Mouse (Mus musculus) G1E-ER4 (cell line): ENCODE measurements around the gene Dlgap4. TPM values are rescaled to one million over a fixed set of nuclear protein-coding genes. Genes with fewer than 3 reads are reported as not detected.

ENCODE experiments used
- GATA1 ChIP-seq: IDR thresholded peaks from one replicate; pipeline ENCODE4 v1.8.0; 2012; ENCODE audit warnings: low read length, inconsistent platforms
- polyA plus RNA-seq: library from polyadenylated mRNA; stranded (reverse); fragments of >175 nt; gene quantifications from 2 replicates; pipeline ENCODE4 v1.2.3, GENCODE M21; 2012

The Dlgap4 gene
- polyA plus RNA-seq, 1 experiment = 63.0 TPM

- no peak for TF ChIP-seq GATA1
Measured at GRCm38 (mm10) chr2:156641141-156641540, 27.6 kb downstream of the Dlgap4 start.

- TF ChIP-seq GATA1 = no peak
Measured at GRCm38 (mm10) chr2:156642931-156643330, 29.4 kb downstream of the Dlgap4 start.

DNA sequence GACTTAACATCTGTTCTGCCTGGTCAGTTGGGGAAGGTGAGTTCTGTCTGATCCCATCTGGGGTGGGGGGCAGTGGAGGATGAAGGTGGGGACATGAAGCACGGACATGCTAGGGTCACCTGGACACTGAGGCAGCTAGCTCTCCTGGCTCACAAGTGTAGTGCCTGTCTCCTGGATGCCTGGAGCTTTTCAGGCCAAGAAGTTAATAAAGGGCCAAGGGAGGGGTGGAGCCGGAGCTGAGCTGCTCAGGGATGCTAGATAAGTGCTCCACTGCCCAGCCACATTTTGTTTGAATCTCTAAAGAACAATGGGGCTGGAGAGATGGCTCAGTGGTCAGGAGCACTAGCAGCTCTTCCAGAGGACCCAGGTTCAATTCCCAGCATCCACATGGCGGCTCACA is 29.9 kb downstream of the Dlgap4 start:
- TF ChIP-seq GATA1 = no peak

- TF ChIP-seq GATA1 = no peak
Measured at GRCm38 (mm10) chr2:156645145-156645544, 31.6 kb downstream of the Dlgap4 start.

DNA sequence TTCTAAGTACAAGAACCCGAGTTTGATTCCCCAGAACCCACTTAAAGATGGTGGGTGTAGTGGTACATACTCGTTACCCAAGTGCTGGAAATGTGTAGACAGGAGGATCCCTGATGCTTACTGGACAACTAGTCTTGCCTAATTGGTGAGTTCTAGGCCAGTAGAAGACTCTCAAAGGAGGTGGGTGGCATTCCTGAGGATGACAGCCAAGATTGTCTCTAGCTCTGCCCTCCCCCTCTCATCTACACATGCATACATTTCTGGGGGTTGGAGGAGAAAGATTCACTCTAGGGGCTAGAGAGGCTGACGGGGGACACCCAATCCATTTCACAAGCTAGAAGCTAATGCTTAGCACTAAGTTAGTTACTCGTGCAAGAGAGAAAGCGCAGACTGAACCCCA is 33.4 kb downstream of the Dlgap4 start:
- TF ChIP-seq GATA1 = no peak

DNA sequence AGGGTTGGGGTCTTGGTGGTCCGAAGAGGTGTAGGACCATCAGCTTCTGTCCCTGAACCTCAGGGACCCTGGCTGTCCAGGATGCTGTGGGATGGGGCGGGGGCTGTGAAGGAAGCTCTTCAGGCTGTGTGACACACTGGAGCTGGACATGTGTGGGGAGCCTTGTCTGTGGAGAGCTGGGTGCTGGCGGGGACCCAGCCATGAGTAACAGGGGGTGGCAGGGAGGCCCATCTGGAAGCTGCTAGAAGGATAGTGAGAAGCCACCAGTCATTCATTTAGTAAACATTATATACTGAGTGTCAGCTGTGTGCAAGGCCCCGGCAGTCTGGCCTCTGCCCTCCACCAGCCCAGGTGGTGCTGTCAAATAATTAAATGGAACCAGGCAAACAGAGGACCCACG is 34.5 kb downstream of the Dlgap4 start:
- TF ChIP-seq GATA1 = no peak

GRCm38 (mm10) chr2:156649450-156649849 is 35.9 kb downstream of the Dlgap4 start:
- no peak for TF ChIP-seq GATA1

GRCm38 (mm10) chr2:156651019-156651418 is 37.5 kb downstream of the Dlgap4 start:
- no peak for TF ChIP-seq GATA1

DNA sequence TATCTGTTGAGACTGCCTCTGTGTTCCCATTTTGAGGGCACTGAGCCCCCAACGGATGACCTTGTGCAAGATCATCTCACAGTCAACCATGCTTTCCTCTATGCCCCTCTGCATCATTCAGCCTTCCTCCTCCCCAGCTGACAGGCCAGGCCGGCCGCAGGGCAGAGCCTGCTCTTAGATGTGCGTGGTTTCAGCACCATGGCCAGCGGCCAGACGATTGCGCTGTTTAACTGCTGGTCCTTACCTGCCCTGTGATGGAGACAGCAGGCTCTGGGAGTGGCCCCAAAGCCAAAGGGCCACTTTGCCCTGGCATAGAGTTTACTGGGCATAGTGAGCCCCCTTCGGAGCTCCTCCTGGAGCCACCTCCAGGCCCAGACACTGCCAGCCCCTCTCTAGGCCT is 39.3 kb downstream of the Dlgap4 start:
- no peak for TF ChIP-seq GATA1

DNA sequence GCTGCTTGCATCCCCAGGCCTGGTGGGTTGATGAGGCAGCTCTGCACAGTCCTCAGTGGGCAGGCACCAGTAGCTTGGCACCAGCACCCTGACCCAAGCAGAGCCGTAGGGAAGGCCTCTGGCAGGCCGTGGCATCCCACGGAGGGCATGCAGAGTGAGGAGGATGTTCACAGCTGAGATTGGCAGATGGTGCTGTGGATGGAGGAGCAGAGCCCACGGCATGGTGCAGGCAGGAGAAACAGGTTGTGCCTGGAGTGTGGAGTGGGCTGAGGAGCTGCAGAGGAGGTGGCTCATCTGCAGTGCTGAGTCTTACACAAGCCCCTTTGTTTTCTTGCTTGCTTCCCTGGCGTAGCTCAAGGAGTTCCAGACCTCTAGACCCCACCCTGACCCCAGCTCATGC is 40.6 kb downstream of the Dlgap4 start:
- TF ChIP-seq GATA1 = no peak

DNA sequence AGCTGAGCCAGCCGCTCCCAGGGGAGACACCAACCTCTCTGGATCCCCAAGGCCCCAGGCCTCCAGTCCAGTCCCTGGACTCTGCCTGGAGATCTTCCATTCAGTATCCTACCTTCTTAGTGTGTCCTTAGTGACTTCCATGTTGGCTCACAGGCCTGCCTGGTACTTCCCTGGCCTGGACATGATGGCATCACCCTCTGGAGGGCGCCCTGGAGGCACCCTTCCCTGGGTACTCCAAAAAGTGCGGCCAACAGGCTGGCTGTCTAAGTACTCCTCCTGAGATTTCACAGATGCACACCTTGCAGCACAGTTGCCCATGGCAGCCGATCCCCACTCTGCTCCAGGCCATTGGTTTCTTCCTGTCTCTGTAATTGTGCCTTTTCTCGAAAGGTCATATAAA is 42.1 kb downstream of the Dlgap4 start:
- no peak for TF ChIP-seq GATA1

DNA sequence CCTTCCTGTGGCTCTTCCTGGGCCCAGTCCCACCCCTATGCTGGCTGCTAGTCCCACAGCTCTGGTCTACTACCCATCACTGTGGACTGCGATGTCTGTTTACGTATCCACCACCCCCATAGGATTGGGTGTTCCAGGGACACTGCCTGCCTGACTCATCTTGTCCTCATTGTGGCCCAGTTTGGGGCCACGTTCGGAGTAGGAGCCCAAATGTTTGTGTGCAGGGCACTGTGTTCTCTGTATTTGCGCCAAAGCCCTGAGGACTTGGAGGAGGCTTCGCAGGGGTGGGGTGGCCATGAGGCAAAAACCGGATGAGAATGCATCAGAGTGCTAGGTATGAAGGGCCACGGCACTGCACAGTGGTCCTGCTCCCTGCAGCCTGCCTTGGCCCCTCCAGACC is 44.0 kb downstream of the Dlgap4 start:
- TF ChIP-seq GATA1 = no peak

- no peak for TF ChIP-seq GATA1
Measured at GRCm38 (mm10) chr2:156658221-156658620, 44.7 kb downstream of the Dlgap4 start.

GRCm38 (mm10) chr2:156658751-156659150 is 45.2 kb downstream of the Dlgap4 start:
- no peak for TF ChIP-seq GATA1

DNA sequence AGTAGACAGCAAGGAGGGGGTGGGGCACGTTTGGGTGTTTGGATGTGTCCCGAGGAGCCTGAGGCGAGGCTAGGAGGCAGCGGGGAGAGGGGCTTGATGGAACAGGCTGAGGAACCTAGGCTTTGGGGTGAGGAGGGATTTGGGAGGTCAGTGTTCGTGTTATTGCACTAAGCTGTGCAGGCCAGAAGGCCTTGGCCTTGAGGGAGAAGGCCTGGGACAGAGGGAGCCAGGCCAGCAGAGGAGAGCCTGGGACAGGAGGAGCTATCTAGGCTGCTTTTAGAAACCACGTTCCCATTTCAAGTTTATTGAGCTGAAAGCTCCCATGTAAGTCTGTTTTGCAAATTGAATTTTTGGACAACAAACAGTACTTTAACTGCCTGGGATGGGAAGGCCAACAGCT is 46.5 kb downstream of the Dlgap4 start:
- no peak for TF ChIP-seq GATA1

- no peak for TF ChIP-seq GATA1
Measured at GRCm38 (mm10) chr2:156663162-156663561, 49.7 kb downstream of the Dlgap4 start.

DNA sequence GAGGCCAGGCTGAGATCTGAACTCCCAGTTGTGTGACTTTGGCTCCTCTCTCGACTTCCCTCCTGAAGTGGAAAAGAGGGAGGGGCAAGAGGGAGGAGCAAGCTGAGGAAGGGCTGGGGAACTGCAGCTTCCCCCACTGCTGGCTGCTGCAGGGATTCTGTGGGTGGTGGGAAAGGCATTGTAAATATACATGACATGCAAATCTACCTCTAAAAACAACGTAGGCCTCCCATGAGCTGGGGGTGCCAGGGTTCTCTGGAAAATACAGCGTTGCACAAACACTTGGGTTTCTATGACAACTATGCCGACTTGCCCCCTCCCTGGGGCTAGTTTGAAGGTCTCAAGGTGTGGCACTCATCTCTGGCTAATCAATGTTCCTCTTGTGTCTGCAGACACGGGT is 50.9 kb downstream of the Dlgap4 start:
- TF ChIP-seq GATA1 = no peak

GRCm38 (mm10) chr2:156664993-156665518 is 51.6 kb downstream of the Dlgap4 start:
- no peak for TF ChIP-seq GATA1
